Mouse (Mus musculus): ENCODE results near the gene Tiam1. TPM values are rescaled to one million over a fixed set of nuclear protein-coding genes. Genes with fewer than 3 reads are reported as not detected.
A peak's percentile ranks its signal among the peaks of the same experiment; 100 is the strongest.

The Tiam1 gene
- polyA plus RNA-seq, 1 experiment from 2014 or later, result 18.6 TPM

DNA sequence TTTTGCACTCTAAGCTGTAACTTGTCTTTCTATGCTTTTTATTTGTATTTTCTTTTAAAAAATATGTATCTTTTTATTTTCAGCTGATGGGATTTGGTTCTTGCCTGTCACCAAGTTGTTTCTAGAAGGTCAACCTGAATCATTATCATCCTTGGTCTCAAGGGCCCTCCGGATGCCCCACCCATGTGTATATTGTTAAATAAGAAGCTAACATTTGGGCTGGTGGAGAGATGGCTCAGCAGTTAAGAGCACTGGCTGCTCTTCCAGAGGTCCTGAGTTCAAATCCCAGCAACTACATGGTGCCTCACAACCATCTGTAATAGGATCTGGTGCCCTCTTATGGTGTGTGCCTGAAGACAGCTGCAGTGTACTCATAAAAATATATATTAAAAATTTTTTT, 27.1 kb upstream of the Tiam1 start:
- no peaks in the 10 kb centered on the region for H3K36me3 ChIP-seq
- 0 out of 2 replicates have a peak, but pooled peaks cover 3% of the 10 kb centered on the region for H3K4me1 ChIP-seq
- no peak overlapping the region for H3K27ac ChIP-seq
- no peak overlapping the region for H3K4me2 ChIP-seq
- no peak overlapping the region for H3K9ac ChIP-seq
- H3K27me3 ChIP-seq, result no peaks in the 10 kb centered on the region
- WGBS, result 97% methylated on average over 1 of the region's 1 CpGs
- ATAC-seq (replicated peaks; ENCODE audit: low FRiP score), result no peak
- no peaks in the 10 kb centered on the region for H3K9me3 ChIP-seq (replicated peaks)
- no peak overlapping the region for H3K4me3 ChIP-seq (replicated peaks)

DNA sequence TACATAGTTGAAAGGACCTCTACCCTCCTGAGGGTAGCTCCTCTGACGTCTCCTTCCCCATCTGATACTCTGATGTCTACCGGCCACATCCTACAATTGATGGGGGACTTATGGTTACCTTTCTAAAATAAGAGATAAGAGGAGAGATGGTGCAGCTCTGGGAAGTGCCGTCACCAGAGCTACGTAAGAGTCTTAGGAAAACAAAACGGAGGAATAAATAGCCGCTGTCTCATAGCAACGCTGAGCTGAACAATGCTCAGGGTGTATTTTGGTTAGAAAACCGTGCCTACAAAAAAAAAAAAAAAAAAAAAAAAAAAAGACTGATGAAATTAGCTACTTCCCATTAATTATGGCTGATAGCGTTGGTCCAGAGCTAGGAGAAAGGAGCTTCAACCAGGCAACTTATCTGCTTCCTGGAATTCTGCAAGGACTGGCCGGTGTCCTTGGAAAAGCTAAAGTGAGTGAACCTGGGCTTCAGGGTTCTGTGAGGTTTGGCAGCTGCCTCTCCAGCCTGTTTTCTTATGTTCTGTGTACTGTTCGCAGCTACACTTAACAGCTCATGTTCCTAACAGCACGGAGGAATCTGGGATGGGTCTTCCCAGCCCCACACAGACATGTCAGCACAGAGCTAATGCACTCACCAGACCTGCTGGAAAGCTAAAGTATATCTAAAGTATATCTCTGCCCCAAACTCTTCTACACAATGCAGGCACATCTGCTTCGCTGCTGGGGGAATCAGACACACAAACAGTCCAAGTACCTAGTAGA, 26.5 kb upstream of the Tiam1 start:
- Histone ChIP-seq H3K4me1 (0 out of 2 replicates have a peak, but pooled peaks cover 3% of the 10 kb centered on the region), H3K9ac (no peak overlapping the region), H3K4me2 (no peak overlapping the region), H3K36me3 (no peaks in the 10 kb centered on the region), H3K4me3 (replicated peaks) (no peak overlapping the region), H3K9me3 (replicated peaks) (no peaks in the 10 kb centered on the region), H3K27me3 (no peaks in the 10 kb centered on the region), H3K27ac (no peak overlapping the region)
- no peak for ATAC-seq (replicated peaks; ENCODE audit: low FRiP score)
- 62% methylated on average over 13 of the region's 13 CpGs for WGBS

DNA sequence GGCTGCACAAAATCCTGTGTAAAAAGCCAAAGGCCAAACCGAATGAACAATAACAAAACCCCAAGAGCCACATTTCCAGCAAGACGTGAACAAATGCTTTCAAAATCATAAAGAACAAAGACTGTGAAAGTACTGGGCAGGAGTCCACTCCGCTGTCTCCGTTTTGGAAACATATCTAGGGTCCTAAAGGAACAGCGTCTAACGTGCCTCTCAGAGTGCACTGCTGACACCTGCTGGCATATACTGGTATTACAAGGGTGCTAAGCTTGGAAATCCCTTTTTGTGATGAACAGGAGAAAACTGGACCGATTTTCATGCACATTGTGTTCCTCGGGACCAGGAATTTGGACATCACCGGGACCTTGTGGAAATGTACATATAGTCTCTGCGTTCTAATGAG, 24.1 kb upstream of the Tiam1 start:
- Histone ChIP-seq H3K4me2 (no peak overlapping the region), H3K4me1 (0 out of 2 replicates have a peak, but pooled peaks cover 3% of the 10 kb centered on the region), H3K9ac (no peak overlapping the region), H3K27me3 (0 out of 2 replicates have a peak, but pooled peaks cover 3% of the 10 kb centered on the region), H3K4me3 (replicated peaks) (no peak overlapping the region), H3K27ac (no peak overlapping the region), H3K36me3 (no peaks in the 10 kb centered on the region), H3K9me3 (replicated peaks) (no peaks in the 10 kb centered on the region)
- WGBS, result 36% methylated on average over 10 of the region's 10 CpGs
- ATAC-seq (replicated peaks; ENCODE audit: low FRiP score), result no peak

DNA sequence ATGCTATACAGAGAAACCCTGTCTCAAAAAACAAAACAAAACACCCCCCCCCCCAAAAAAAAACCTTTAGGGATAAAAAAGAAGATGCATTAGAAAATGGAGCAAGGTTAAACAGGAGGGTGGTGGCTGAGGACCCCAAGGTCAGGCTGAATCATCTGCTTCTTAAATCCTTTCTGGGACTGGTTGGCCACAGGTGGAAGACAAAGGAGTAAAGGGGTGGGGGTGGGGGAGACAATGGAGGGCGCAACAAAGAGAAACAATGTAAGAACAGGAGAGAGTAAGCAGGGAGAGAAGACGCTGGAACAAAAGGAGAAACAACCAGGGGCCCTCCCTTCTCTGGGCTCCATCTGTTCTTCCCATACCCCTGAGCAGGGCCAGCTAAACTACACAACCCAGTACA, 21.9 kb upstream of the Tiam1 start:
- no peak overlapping the region for H3K9ac ChIP-seq
- H3K27ac ChIP-seq, result no peak overlapping the region
- H3K4me3 ChIP-seq (replicated peaks), result no peak overlapping the region
- ATAC-seq (replicated peaks; ENCODE audit: low FRiP score), result no peak
- 87% methylated on average over 2 of the region's 2 CpGs for WGBS
- H3K4me1 ChIP-seq, result 0 out of 2 replicates have a peak, but pooled peaks cover 3% of the 10 kb centered on the region
- 0 out of 2 replicates have a peak, but pooled peaks cover 3% of the 10 kb centered on the region for H3K27me3 ChIP-seq
- H3K36me3 ChIP-seq, result no peaks in the 10 kb centered on the region
- no peaks in the 10 kb centered on the region for H3K9me3 ChIP-seq (replicated peaks)
- no peak overlapping the region for H3K4me2 ChIP-seq

DNA sequence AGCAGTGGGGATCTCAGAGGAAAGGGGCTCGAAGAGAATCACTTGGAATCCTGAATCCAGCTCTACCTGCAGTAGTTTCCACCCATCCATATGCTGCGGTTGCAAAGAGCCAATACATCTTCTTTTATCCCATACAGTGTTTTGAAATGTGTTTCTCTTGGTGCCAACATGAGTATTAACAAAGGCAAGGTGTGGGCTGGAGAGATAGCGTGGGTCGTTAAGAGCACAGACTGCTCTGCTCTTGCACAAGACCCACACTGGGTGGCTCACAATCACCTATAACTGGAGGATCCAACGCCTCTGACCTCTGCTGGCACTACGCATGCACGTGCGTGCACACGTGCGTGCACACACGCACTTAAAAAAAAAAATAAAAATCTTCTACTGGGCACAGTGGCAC, 21.4 kb upstream of the Tiam1 start:
- Histone ChIP-seq H3K27me3 (0 out of 2 replicates have a peak, but pooled peaks cover 3% of the 10 kb centered on the region), H3K9me3 (replicated peaks) (no peaks in the 10 kb centered on the region), H3K36me3 (no peaks in the 10 kb centered on the region), H3K27ac (no peak overlapping the region), H3K4me1 (0 out of 2 replicates have a peak, but pooled peaks cover 3% of the 10 kb centered on the region), H3K9ac (no peak overlapping the region), H3K4me2 (no peak overlapping the region), H3K4me3 (replicated peaks) (no peak overlapping the region)
- ATAC-seq (replicated peaks; ENCODE audit: low FRiP score), result no peak
- 94% methylated on average over 11 of the region's 11 CpGs for WGBS

DNA sequence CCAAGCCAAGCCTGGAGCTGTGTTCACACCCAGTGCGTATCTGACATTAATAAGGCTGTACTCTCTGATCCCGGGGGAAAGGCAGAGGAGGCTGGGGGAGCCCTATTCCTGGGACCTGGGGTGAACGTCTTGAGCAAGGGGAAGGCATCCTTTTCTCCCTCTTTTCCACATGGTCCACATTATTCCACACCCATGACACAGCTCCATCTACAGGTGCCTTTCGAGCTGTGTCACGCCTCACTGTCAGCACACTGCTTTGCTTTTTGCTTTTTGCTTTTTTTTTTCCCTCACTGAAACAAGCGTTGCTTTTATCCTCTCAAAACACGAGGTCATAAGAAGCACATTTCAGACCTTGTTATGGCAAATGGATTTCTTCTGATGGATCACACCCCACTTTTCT, 11.5 kb upstream of the Tiam1 start:
- WGBS, result 44% methylated on average over 7 of the region's 7 CpGs
- Histone ChIP-seq H3K4me2 (no peak overlapping the region), H3K27me3 (no peaks in the 10 kb centered on the region), H3K9me3 (replicated peaks) (no peaks in the 10 kb centered on the region), H3K4me1 (peaks cover 3% of the 10 kb centered on the region; the same call in 1 of the 2 replicates), H3K27ac (no peak overlapping the region), H3K9ac (no peak overlapping the region), H3K4me3 (replicated peaks) (no peak overlapping the region), H3K36me3 (no peaks in the 10 kb centered on the region)
- no peak for ATAC-seq (replicated peaks; ENCODE audit: low FRiP score)

DNA sequence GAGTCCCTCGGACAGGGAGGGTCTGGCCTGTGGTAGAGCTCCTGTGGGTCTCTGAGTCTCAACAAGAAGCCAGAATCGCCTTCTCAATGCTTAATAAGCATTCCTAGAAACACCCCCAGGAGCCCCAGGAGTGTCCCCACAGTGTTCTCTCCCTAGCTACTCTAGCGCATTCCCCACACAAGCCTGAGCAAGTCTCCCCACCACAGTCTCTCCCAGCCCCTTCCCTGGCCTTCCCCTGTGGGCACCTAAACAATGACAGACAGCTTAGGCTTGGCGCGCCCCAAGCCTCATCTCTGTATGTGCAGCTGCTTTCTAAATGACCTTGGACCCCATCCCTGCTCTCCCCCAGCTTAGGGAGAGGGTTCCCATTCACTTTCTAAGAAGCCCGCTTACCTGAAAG, 7.3 kb upstream of the Tiam1 start:
- 90% methylated on average over 6 of the region's 6 CpGs for WGBS
- no peak for ATAC-seq (replicated peaks; ENCODE audit: low FRiP score)
- H3K4me3 ChIP-seq (replicated peaks), result no peak overlapping the region
- no peak overlapping the region for H3K4me2 ChIP-seq
- no peaks in the 10 kb centered on the region for H3K27me3 ChIP-seq
- no peak overlapping the region for H3K27ac ChIP-seq
- no peaks in the 10 kb centered on the region for H3K36me3 ChIP-seq
- H3K9me3 ChIP-seq (replicated peaks), result no peaks in the 10 kb centered on the region
- H3K4me1 ChIP-seq, result peaks cover 6% of the 10 kb centered on the region; the same call in 1 of the 2 replicates
- no peak overlapping the region for H3K9ac ChIP-seq

DNA sequence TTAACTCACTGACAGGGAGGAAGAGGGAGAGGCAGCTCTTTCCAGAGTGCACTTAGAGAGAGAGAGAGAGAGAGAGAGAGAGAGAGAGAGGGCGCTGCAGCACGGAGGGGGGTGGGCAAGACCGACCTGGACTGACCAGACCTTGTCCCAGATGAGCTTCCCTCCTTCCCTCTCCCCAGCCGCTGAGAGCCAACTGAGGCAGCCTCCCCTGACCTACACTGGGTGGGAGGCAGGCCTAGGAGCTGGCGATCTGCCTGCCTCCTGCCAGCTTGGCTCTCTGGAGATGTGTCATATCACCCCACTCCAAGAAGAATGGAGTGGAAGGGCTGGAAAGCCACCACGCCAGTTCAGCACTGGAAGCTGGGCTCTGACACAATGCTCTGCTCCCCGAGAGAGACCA, 6.6 kb upstream of the Tiam1 start:
- Histone ChIP-seq H3K4me1 (peaks cover 6% of the 10 kb centered on the region; the same call in 1 of the 2 replicates), H3K9ac (no peak overlapping the region), H3K4me2 (no peak overlapping the region), H3K9me3 (replicated peaks) (no peaks in the 10 kb centered on the region), H3K36me3 (no peaks in the 10 kb centered on the region), H3K4me3 (replicated peaks) (no peak overlapping the region), H3K27ac (no peak overlapping the region), H3K27me3 (no peaks in the 10 kb centered on the region)
- WGBS, result 61% methylated on average over 7 of the region's 7 CpGs
- peak; percentile 43 for ATAC-seq (replicated peaks; ENCODE audit: low FRiP score)

DNA sequence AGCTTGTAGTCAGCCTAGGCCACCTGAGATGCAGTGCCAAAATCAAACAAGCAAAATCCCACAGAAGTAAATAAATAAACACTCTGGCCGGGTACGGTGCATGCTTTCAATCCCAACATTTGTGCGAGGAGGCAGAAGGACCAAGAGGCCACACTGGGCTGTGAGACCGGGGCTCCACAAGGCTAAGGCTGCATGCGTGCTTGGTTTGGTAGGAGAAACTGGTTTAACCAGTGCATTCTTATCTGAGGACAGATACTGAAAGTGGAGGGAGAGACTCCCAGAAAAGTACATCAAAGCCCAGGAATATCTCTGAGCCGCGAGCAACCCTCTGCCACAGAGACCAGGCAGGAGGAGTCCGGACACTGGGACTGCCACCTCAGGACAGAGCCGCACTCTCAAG, 5.8 kb upstream of the Tiam1 start:
- Histone ChIP-seq H3K9me3 (replicated peaks) (no peaks in the 10 kb centered on the region), H3K4me2 (no peak overlapping the region), H3K27me3 (no peaks in the 10 kb centered on the region), H3K4me3 (replicated peaks) (no peak overlapping the region), H3K9ac (no peak overlapping the region), H3K4me1 (peaks cover 14% of the 10 kb centered on the region), H3K36me3 (no peaks in the 10 kb centered on the region), H3K27ac (no peak overlapping the region)
- ATAC-seq (replicated peaks; ENCODE audit: low FRiP score), result no peak
- WGBS, result 70% methylated on average over 9 of the region's 9 CpGs

DNA sequence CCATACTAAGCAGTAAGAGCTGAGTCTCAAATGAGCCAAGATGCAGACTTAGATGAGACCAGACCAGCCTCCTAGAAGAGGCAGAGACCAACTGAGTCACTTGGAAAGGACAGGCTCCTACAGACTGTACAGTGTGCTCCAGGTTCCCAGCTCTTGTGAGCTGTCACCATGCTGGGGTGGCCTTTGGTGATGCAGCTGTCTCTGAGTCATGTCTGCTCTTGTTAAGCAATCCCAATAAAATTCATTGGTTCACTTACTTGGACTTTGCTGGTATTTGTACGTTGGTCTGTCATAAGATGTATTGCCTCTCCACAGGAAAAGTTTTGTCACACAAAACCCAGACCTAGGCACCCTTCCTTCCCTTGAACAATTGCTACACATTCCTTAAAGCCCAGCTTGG, 1.7 kb upstream of the Tiam1 start:
- Histone ChIP-seq H3K4me2 (peak overlapping the region; percentile 97; the same call in 1 of the 2 replicates), H3K4me1 (peaks cover 40% of the 10 kb centered on the region), H3K9me3 (replicated peaks) (no peaks in the 10 kb centered on the region), H3K9ac (no peak overlapping the region), H3K36me3 (no peaks in the 10 kb centered on the region), H3K27ac (no peak overlapping the region), H3K27me3 (0 out of 2 replicates have a peak, but pooled peaks cover 3% of the 10 kb centered on the region), H3K4me3 (replicated peaks) (no peak overlapping the region)
- WGBS, result 97% methylated on average over 1 of the region's 1 CpGs
- no peak for ATAC-seq (replicated peaks; ENCODE audit: low FRiP score)

DNA sequence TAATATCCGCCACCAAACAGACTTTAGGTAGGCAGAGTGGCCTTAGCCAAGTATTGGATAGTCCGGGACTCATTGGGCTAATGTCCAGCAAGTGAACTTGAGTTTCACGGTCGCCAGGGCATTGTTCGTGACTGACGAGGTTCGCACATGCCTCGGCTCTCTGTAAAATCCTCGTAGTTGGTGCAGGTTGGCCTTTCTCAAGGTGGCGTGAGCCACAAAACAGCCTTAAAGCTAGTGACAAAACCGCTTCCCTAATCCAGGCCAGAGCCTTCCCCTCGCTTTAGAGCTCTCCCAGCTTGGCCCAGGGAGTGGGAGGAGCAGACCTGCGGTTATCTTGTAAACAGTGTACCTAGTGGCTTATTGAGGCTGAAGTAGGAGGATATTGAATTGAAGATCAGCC, 972 bp upstream of the Tiam1 start:
- Histone ChIP-seq H3K4me2 (peak overlapping the region; percentile 97), H3K36me3 (no peaks in the 10 kb centered on the region), H3K27me3 (0 out of 2 replicates have a peak, but pooled peaks cover 3% of the 10 kb centered on the region), H3K4me1 (peaks cover 43% of the 10 kb centered on the region), H3K27ac (peak overlapping the region; percentile 43), H3K4me3 (replicated peaks) (peak overlapping the region; percentile 84), H3K9ac (peak overlapping the region; percentile 81), H3K9me3 (replicated peaks) (no peaks in the 10 kb centered on the region)
- whole genome bisulfite sequencing, result 8% methylated on average over 13 of the region's 13 CpGs
- no peak for ATAC-seq (replicated peaks; ENCODE audit: low FRiP score)

DNA sequence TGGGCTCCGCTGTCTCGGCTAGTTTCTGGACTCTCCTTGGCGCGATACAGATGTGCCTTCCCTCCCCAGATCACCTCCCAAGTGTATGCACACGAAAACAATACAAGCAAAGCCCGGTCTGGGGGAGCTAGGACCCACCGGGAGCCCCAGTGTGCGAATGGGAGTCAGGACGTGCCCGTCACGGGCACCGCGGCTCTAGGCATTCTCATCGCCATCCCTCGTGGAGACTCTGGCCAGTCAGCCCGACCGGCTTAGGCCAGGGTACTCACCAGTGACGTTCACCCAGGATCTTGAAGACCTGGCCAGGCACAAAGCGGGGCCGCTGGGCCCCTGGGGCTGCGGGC, 181 bp downstream of the Tiam1 start:
- Histone ChIP-seq H3K36me3 (no peaks in the 10 kb centered on the region), H3K9me3 (replicated peaks) (no peaks in the 10 kb centered on the region), H3K27ac (peak overlapping the region; percentile 83), H3K4me2 (peak overlapping the region; percentile 97), H3K9ac (peak overlapping the region; percentile 73), H3K4me1 (peaks cover 47% of the 10 kb centered on the region), H3K4me3 (replicated peaks) (peak overlapping the region; percentile 84), H3K27me3 (0 out of 2 replicates have a peak, but pooled peaks cover 3% of the 10 kb centered on the region)
- ATAC-seq (replicated peaks; ENCODE audit: low FRiP score), result no peak
- WGBS, result under 1% methylated on average over 21 of the region's 21 CpGs
